Mouse (Mus musculus): ENCODE measurements around the gene Spata5.

DNA sequence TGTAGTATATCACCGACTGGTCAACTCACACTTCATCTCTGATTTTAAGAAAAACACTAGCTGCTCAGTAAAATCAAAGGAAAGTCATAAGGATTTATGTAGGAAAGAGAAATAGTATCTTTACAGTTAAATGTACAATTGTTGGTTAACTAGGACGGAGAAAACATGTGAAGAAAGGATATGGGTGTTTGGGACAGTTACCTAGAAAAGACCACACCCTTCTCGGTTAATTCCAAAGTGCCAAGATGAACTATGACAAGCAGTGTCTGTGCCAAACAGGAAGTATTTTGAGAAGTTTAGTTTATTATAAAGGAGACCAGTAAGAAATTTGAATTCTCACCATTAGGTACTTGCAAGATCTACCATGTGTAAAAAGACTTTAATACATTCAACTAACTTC, 70.3 kb downstream of the Spata5 start:
- no peak for TF ChIP-seq CTCF (IDR thresholded peaks at IDR 0.05; ENCODE audit: low read depth, low read length)
- TF ChIP-seq POLR2A (IDR thresholded peaks at IDR 0.05; ENCODE audit: extremely low read depth, insufficient read depth, low read length), result no peak

Measured in liver, adult 2 months (tissue).